Mouse (Mus musculus): Measurements from ENCODE around the gene Sumo2. TPM values are rescaled to one million over a fixed set of nuclear protein-coding genes. Genes with fewer than 3 reads are reported as not detected.

Sumo2 gene
- 2,747 TPM for polyA plus RNA-seq (2014; fragmentation: Illumina TruSeq; extraction: RNeasy Lipid Tissue Mini Kit (QIAGEN cat#74804))

GRCm38 (mm10) chr11:115536038-115536681, at the start of gene Sumo2:
Sumo2 (minus strand) TSS chr11:115536276.

GRCm38 (mm10) chr11:115564064-115564809, 28.2 kb upstream of the Sumo2 start, which contains the start of gene Nup85:
Nup85 (plus strand) TSS chr11:115564434.

GRCm38 (mm10) chr11:115514238-115514663, 21.8 kb downstream of the Sumo2 start, which contains the start of gene Jpt1:
Jpt1 (minus strand) TSS chr11:115514387.

GRCm38 (mm10) chr11:115491356-115492083, 44.6 kb downstream of the Sumo2 start, which contains the start of gene Nt5c:
Nt5c (minus strand) TSS chr11:115491862.

GRCm38 (mm10) chr11:115475025-115475757, 60.9 kb downstream of the Sumo2 start, which contains the start of gene Armc7:
Armc7 (plus strand) TSS chr11:115475667.

Other genes starting within 250 kb of the Sumo2 start
- 13.5 TPM for gene Fads6, start 238.6 kb downstream of the Sumo2 start, polyA plus RNA-seq (2014; fragmentation: Illumina TruSeq; extraction: RNeasy Lipid Tissue Mini Kit (QIAGEN cat#74804))
- gene Otop2, start 229.1 kb downstream of the Sumo2 start, polyA plus RNA-seq (2014; fragmentation: Illumina TruSeq; extraction: RNeasy Lipid Tissue Mini Kit (QIAGEN cat#74804)), result not detected
- 0.60 TPM for gene Ush1g, start 214.2 kb downstream of the Sumo2 start, polyA plus RNA-seq (2014; fragmentation: Illumina TruSeq; extraction: RNeasy Lipid Tissue Mini Kit (QIAGEN cat#74804))
- not detected for gene Otop3, start 201.5 kb downstream of the Sumo2 start, polyA plus RNA-seq (2014; fragmentation: Illumina TruSeq; extraction: RNeasy Lipid Tissue Mini Kit (QIAGEN cat#74804))
- gene Hid1, start 168.5 kb downstream of the Sumo2 start, polyA plus RNA-seq (2014; fragmentation: Illumina TruSeq; extraction: RNeasy Lipid Tissue Mini Kit (QIAGEN cat#74804)), result 1.3 TPM
- gene Cdr2l, start 154.4 kb downstream of the Sumo2 start, polyA plus RNA-seq (2014; fragmentation: Illumina TruSeq; extraction: RNeasy Lipid Tissue Mini Kit (QIAGEN cat#74804)), result 0.46 TPM
- gene Mrpl58, start 132.5 kb downstream of the Sumo2 start, polyA plus RNA-seq (2014; fragmentation: Illumina TruSeq; extraction: RNeasy Lipid Tissue Mini Kit (QIAGEN cat#74804)), result 5.3 TPM
- 364 TPM for gene Atp5h, start 116.3 kb downstream of the Sumo2 start, polyA plus RNA-seq (2014; fragmentation: Illumina TruSeq; extraction: RNeasy Lipid Tissue Mini Kit (QIAGEN cat#74804))
- 21.3 TPM for gene Kctd2, start 116.1 kb downstream of the Sumo2 start, polyA plus RNA-seq (2014; fragmentation: Illumina TruSeq; extraction: RNeasy Lipid Tissue Mini Kit (QIAGEN cat#74804))
- gene Trim80, start 95.7 kb downstream of the Sumo2 start, polyA plus RNA-seq (2014; fragmentation: Illumina TruSeq; extraction: RNeasy Lipid Tissue Mini Kit (QIAGEN cat#74804)), result not detected
- not detected for gene Slc16a5, start 73.8 kb downstream of the Sumo2 start, polyA plus RNA-seq (2014; fragmentation: Illumina TruSeq; extraction: RNeasy Lipid Tissue Mini Kit (QIAGEN cat#74804))
- gene Armc7, start 60.6 kb downstream of the Sumo2 start, polyA plus RNA-seq (2014; fragmentation: Illumina TruSeq; extraction: RNeasy Lipid Tissue Mini Kit (QIAGEN cat#74804)), result 0.86 TPM
- 0.63 TPM for gene Nt5c, start 44.4 kb downstream of the Sumo2 start, polyA plus RNA-seq (2014; fragmentation: Illumina TruSeq; extraction: RNeasy Lipid Tissue Mini Kit (QIAGEN cat#74804))
- gene Jpt1, start 21.9 kb downstream of the Sumo2 start, polyA plus RNA-seq (2014; fragmentation: Illumina TruSeq; extraction: RNeasy Lipid Tissue Mini Kit (QIAGEN cat#74804)), result 20.2 TPM
- 46.6 TPM for gene Nup85, start 28.2 kb upstream of the Sumo2 start, polyA plus RNA-seq (2014; fragmentation: Illumina TruSeq; extraction: RNeasy Lipid Tissue Mini Kit (QIAGEN cat#74804))
- 3.8 TPM for gene Mrps7, start 67.6 kb upstream of the Sumo2 start, polyA plus RNA-seq (2014; fragmentation: Illumina TruSeq; extraction: RNeasy Lipid Tissue Mini Kit (QIAGEN cat#74804))
- gene Gga3, start 67.8 kb upstream of the Sumo2 start, polyA plus RNA-seq (2014; fragmentation: Illumina TruSeq; extraction: RNeasy Lipid Tissue Mini Kit (QIAGEN cat#74804)), result 4.0 TPM
- 13.5 TPM for gene Mif4gd, start 76.7 kb upstream of the Sumo2 start, polyA plus RNA-seq (2014; fragmentation: Illumina TruSeq; extraction: RNeasy Lipid Tissue Mini Kit (QIAGEN cat#74804))
- gene Slc25a19, start 92.0 kb upstream of the Sumo2 start, polyA plus RNA-seq (2014; fragmentation: Illumina TruSeq; extraction: RNeasy Lipid Tissue Mini Kit (QIAGEN cat#74804)), result 2.7 TPM
- gene Grb2, start 172.3 kb upstream of the Sumo2 start, polyA plus RNA-seq (2014; fragmentation: Illumina TruSeq; extraction: RNeasy Lipid Tissue Mini Kit (QIAGEN cat#74804)), result 115 TPM
- 1.1 TPM for gene Tmem94, start 229.2 kb upstream of the Sumo2 start, polyA plus RNA-seq (2014; fragmentation: Illumina TruSeq; extraction: RNeasy Lipid Tissue Mini Kit (QIAGEN cat#74804))